Mouse (Mus musculus) bone marrow, adult 2 months (tissue): ENCODE data around the gene S1pr5.

ENCODE experiments used
- CTCF ChIP-seq: fragments of 200-500 bp; IDR thresholded peaks from 2 replicates; pipeline ENCODE4 v1.5.1; 2011; ENCODE audit warnings: low read length, control low read depth; ENCODE audit not compliant: control insufficient read depth, insufficient read depth
- POLR2A ChIP-seq: fragments of 200-500 bp; IDR thresholded peaks from 2 replicates; pipeline ENCODE4 v1.6.1; 2011; ENCODE audit warnings: low read depth, mild to moderate bottlenecking, control low read depth, low read length, borderline replicate concordance; ENCODE audit not compliant: control insufficient read depth

GRCm38 (mm10) chr9:21272391-21272790 lies 24.1 kb upstream of the S1pr5 start:
- TF ChIP-seq POLR2A (no peak), CTCF (no peak)
